Mouse (Mus musculus) left cerebral cortex, adult 8-10 months (tissue): ENCODE results near the gene Fars2. TPM values are rescaled to one million over a fixed set of nuclear protein-coding genes. Genes with fewer than 3 reads are reported as not detected.

ENCODE experiments used
- DNase-seq, 2 experiments: peaks; one replicate each; pipeline ENCODE4 v3.0.0; 2022; ENCODE audit warnings: low spot score in 2 of 2
- total RNA-seq, 4 experiments: library from RNA; stranded (reverse); gene quantifications; 2 replicates each; pipeline ENCODE4 v1.2.4; 2022

The Fars2 gene
- total RNA-seq, 4 experiments from 2014 or later: 32.7 to 39.9 (median 36.9) TPM

DNA sequence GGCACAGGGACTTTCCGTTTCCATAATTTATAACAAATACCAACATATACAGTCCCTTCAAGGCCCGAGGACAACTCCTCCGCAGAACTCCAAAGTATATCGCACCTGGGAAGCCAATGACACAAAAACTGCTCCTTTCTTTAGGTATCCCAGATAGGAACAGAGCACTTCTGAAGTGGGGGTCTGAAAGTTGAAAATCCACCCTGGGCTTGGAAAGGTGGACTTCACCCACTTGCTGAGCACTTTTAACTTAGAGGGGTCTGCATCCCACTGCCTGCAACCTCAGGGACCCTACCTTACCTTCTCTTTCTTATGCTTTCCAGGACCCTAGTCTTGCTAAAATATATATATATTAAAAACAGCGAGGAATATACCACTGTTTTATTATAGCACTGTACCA is 611.3 kb downstream of the Fars2 start:
- no peak for DNase-seq

GRCm38 (mm10) chr13:36729731-36730340 is 612.6 kb downstream of the Fars2 start:
- no peak for DNase-seq

DNA sequence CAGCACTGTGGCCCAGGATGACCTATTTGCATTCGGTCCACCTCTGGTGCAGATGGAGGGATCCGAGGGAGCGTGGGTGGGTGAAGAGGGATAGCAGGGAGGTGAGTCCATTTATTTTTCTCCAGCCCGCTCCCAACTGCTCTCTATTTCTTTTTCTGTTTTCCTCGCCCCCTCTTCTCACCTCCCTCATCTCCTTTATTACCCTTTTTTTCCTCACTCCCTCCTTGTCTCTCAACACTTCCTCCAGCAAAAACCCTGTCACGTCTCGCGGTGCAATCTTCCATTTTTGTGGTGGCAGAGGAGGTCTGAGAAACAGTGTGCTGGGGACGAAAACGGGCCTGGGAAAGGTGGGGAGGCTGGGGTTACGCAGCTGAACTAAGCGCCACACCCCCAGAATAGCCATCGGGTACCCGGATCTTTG is 613.1 kb downstream of the Fars2 start:
- peak in 1 of 2 experiments; percentile 67 for DNase-seq

GRCm38 (mm10) chr13:36731016-36731930 is 614.1 kb downstream of the Fars2 start:
- DNase-seq: no peak

DNA sequence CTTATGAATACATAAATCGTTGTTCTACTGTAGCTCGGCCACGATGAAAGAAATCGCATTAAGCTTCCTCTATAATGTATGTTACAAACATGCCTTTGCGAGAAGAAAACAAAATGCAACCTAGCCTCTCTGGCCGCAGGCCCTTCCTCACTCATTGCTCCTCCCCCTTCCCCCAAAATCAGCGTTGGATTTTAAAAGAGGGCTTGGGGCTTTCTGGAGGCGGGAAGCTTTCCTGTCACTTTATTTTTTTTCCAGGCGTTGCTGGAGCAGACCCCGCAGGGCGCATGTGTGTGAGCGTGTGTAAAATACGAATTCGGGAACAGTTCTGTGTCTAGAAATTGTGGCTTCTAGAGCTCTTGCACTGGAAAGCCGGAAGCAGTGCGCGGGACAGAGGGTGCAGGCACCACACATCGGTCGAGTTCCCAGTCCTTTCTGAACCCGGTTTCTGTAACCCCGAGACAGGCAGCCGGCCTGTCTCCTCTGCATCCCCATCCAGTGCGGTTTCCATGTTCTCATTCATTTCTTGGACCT is 614.8 kb downstream of the Fars2 start:
- DNase-seq: no peak

DNA sequence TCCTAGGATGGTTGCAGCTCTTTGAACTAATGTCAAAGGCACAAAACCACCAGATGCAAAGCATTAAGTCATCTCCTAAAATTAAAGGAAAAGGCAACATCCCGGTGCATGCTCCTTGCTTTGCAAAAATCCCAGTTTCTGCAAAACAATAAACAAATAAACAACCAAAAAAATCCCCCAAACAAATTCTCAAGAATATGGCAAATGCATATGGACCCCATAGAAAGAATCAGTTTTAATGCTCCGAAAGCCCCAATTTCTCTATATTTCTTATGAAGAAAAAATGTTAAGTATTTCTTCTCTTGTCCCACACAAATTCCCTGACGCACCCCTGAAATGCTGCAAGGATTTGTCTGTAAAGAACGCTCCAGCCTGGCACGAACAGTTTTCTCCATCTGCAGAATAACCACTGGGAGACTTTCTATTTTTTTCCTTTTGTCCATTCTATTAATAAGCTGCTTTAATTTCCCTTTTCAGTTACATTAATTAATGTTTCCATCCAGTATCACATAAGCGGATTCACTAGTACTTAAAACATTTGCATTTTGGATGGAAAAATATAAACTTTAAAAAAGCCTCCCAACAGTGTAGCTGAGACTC is 615.8 kb downstream of the Fars2 start:
- DNase-seq: no peak

DNA sequence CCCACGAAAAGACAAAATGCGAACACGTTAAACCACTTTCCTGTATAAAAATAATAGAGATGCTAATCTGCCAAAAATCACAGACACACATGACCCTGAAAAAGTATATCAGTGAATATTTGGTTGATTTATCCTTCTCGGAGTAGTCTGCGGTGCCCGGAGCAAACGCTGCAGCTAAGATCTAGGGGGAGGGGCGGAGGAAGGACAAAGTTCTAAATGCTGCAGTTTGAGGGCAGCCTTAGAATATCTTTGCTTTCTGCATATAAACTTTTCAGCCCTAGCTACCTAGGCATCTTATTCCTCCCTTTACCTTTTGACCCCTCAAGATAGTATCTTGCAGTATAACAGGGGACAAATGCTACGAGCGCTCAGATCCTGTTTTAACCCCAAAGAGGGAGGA is 616.4 kb downstream of the Fars2 start:
- no peak for DNase-seq

- no peak for DNase-seq
These were observed 616.9 kb downstream of the Fars2 start for GRCm38 (mm10) chr13:36733989-36734690.

GRCm38 (mm10) chr13:36734731-36735571 is 617.7 kb downstream of the Fars2 start, which contains the start of gene Nrn1:
TSS of gene Nrn1 (minus strand) at chr13:36735131.
- no peak for DNase-seq

- peak in 1 of 2 experiments; percentile 72 for DNase-seq
These were observed 618.8 kb downstream of the Fars2 start for GRCm38 (mm10) chr13:36735901-36736618.

- no peak for DNase-seq
These were observed 619.4 kb downstream of the Fars2 start for GRCm38 (mm10) chr13:36736619-36736996.

DNA sequence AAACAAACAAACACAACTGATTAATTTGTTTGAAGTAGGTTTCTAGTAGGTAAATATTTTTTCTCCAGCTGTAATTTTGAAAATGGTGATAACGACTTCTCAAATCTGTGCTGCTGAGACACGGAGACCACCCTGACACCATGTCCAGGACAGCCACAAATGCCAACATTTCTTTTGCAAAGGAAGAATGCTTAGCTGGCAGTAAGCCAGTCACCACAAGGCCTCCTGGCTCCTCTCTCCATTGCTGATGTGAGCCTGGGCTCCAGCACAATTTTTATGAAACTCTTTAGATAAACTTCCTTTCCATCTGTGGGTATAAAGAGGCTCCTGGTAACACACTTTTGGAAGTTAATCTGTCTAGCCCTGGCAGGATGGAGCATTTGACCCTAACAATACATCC is 632.8 kb downstream of the Fars2 start:
- no peak for DNase-seq

DNA sequence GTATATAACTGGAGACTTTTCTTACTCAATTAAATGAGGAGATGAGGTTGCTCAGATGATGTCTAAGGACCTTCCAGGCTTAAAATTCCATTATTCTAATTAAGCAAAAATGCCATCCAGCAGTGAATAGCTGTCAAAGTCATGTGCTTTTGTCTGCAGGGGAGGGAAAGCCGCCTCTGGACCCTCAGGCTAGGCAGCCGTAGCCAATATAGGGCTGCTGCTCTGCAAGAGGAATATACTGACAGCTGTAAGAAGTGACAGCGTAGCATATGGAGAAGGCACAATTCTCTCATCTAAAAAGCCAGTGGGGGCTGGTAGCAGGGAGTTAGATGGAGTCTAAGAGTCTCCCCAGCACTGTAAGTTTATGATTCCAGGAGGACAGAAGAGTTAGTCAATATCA is 634.6 kb downstream of the Fars2 start:
- DNase-seq: no peak

DNA sequence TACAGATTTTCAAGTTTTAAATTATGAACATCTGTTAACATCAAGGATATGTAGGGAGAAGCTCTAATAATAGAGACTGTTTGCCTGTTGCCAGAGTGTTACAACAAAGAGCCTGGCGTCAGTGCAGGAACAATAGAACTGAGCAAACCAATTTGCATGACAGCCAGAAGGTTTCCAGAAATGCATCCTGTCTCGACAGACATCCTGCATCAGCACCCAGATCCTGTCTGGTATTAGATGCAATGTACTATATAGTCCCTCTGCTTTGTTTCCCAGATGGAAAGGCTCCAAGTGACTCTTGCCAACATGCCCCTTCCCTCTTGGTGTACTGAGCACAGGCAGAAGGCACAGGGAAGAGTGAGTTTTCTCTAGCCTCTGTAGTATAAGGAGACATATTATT is 649.6 kb downstream of the Fars2 start:
- DNase-seq: no peak

Other genes starting within 250 kb of the Fars2 start
- 10 to 100 TPM in 2 of 4 experiments, 1 to 10 TPM in 2; 4.0 to 10.8 (median 8.6) TPM for gene Rpp40, start 211.1 kb upstream of the Fars2 start, total RNA-seq
- 10 to 100 TPM in 3 of 4 experiments, 1 to 10 TPM in 1; 9.9 to 13.5 (median 11.9) TPM for gene Ppp1r3g, start 158.6 kb upstream of the Fars2 start, total RNA-seq
- gene Lyrm4, start 114 bp downstream of the Fars2 start, total RNA-seq: 10 to 100 TPM; 21.0 to 25.5 (median 22.8) TPM